Mouse (Mus musculus) megakaryocyte, embryonic 14.5 days (primary cell): ENCODE data around the gene Rhobtb3. TPM values are rescaled to one million over a fixed set of nuclear protein-coding genes. Genes with fewer than 3 reads are reported as not detected.
A peak's percentile ranks its signal among the peaks of the same experiment; 100 is the strongest.
"Not testable (repeated sequence)": the region's sequence is repeated elsewhere in the genome, so short reads cannot be mapped to it uniquely, and the experiment has no call there.

Experiments used
- H3K27me3 ChIP-seq: replicated peaks from 2 replicates; pipeline ENCODE3; 2012; ENCODE audit warnings: inconsistent platforms
- H3K36me3 ChIP-seq: replicated peaks from 2 replicates; pipeline ENCODE3; 2012; ENCODE audit warnings: low read length, inconsistent platforms, mixed read lengths
- H3K4me1 ChIP-seq: 2 replicates; pipeline ENCODE4 v1.6.1; 2012; ENCODE audit warnings: inconsistent platforms
- H3K4me3 ChIP-seq: replicated peaks from 2 replicates; pipeline ENCODE3; 2012; ENCODE audit warnings: moderate library complexity, mild to moderate bottlenecking, inconsistent platforms
- H3K9me3 ChIP-seq: 2 replicates; pipeline ENCODE4 v1.6.1; 2012; ENCODE audit warnings: inconsistent platforms
- FLI1 ChIP-seq: IDR thresholded peaks from 2 replicates; pipeline ENCODE4 v1.6.1; 2012; ENCODE audit warnings: low read length, inconsistent platforms, mixed read lengths
- GATA1 ChIP-seq: IDR thresholded peaks from 3 replicates; pipeline ENCODE4 v1.6.1; 2012; ENCODE audit warnings: mixed read lengths, low read length, inconsistent platforms, borderline replicate concordance
- polyA plus RNA-seq: library from polyadenylated mRNA; stranded (reverse); fragments of >175 nt; gene quantifications from 2 replicates; pipeline ENCODE4 v1.2.3, GENCODE M21; 2012; ENCODE audit warnings: low replicate concordance; ENCODE audit not compliant: insufficient read depth

Rhobtb3 gene
- polyA plus RNA-seq, 1 experiment: 0.74 TPM

DNA sequence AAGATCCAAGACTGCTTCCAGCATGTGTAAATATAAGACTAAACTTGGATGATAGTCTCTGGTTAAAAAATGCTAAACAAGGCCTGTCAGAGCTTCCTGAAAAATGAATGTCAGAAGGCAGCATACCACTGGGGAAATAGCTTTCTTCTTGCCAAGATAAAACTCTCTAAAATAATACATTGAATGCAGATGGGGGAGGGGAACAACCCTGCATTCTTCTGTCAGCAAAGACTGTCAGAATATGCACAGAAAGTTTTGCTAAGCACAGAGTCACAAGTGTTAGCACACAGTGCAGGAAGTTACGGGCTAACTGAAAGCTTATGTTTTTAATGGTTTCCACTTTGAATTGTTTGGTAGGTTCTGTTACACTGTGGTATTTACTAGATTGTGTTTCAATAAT lies 6.6 kb upstream of the Rhobtb3 start:
- H3K27me3 ChIP-seq: no peaks in the 10 kb centered on the region
- TF ChIP-seq FLI1: no peak
- TF ChIP-seq GATA1: no peak
- H3K36me3 ChIP-seq: no peaks in the 10 kb centered on the region
- no peak overlapping the region for H3K4me3 ChIP-seq
- H3K9me3 ChIP-seq: no peaks in the 10 kb centered on the region
- H3K4me1 ChIP-seq: peaks cover 29% of the 10 kb centered on the region

DNA sequence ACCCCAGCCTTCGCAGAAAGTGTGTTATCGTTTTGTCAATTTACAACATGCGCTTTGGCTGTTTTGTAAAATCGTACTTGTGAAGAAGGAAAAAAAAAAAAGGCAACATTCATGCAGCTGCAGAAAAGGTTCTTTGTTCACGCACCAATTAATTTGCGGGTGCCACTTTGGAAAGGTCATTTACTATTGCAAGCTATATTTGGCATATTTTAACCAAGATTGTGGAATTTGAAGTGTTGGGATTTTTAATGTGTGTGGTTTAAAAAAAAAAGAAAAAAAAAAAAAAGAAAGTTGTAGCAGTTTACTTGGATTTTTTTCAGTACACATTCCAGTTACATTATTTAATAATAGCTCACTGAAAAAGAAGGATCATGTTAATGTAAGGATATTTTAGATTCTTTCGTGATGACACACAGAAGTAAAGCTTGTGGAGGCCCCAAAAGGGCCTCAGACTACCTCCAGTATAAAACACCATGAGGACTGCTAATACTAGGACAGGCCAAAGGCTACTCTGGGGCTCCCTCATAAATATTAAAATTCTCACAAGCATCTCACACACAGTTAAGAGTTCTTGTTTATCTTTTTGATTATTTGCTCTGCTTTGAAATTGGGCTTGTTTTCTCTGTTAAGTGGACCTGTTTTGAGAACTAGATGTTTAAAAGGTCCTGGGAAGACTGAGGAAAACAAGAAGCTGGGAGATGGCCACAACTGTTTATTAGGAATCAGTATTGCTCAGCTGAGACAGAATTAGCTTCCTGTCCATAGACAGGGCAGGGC lies 507 bp upstream of the Rhobtb3 start:
- no peaks in the 10 kb centered on the region for H3K9me3 ChIP-seq
- H3K36me3 ChIP-seq: peaks cover 3% of the 10 kb centered on the region
- peaks cover 35% of the 10 kb centered on the region for H3K4me1 ChIP-seq
- H3K4me3 ChIP-seq: peak overlapping the region; percentile 100
- H3K27me3 ChIP-seq: peaks cover 4% of the 10 kb centered on the region
- TF ChIP-seq FLI1 (no peak), GATA1 (no peak)

DNA sequence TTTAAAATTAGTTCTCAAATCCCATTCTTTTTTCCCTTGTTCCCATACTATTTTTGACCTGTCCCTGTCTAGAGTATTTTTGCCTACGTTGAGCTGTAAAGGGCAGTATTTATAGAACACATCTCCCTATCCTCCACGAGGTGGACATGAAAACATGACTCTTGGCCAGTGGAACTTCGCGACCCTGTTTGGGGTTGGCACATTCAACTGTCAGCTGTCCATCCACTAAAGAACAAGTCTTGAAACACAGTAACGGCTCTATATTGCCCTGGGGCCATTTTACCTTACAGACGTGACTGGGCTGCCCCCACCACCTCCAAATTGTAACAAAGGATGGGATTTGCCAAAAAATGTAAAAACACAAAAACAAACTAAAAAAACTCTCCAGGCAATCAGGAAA lies 994 bp downstream of the Rhobtb3 start:
- Histone ChIP-seq H3K27me3 (peaks cover 4% of the 10 kb centered on the region), H3K4me3 (peak overlapping the region; percentile 100), H3K9me3 (no peaks in the 10 kb centered on the region), H3K36me3 (peaks cover 17% of the 10 kb centered on the region), H3K4me1 (peaks cover 35% of the 10 kb centered on the region)
- no peak for TF ChIP-seq GATA1
- no peak for TF ChIP-seq FLI1

DNA sequence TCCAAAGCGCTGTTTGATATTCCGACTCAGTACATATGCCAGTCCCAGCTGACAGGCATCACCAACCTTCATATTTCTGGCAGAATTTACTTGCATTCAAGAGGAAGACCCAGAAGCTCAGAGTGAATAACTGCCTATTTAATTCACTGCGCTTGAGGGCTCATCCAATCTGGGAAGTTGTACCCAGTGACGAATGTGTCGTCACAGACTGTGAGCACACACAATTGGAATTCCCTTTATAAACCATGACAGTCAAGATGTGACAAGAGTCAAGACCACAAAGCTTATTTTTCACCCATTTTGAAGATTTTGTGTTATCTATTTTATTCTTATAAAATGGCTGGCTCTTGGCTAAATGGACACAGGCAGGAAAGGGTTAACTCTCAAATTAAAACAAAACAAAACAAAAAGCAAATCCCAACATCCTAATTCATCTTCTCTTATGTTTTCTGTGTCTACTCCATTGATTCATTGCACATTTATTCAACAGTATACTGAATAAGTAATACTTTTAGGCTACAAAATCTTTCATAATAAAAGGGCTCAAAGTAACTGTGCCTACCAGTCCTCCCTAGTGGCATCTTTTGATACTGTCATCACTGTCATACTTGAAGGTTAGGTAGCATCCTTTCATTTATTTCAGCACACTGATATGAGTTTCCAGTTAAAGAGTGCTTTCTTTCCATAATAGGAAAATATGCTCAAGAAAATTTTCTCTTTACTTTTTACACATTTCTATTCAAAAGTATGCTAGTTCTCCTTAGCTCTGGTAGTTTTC lies 2.0 kb downstream of the Rhobtb3 start:
- no peak overlapping the region for H3K4me3 ChIP-seq
- peaks cover 33% of the 10 kb centered on the region for H3K4me1 ChIP-seq
- TF ChIP-seq FLI1 (no peak), GATA1 (no peak)
- peaks cover 20% of the 10 kb centered on the region for H3K36me3 ChIP-seq
- H3K9me3 ChIP-seq: no peaks in the 10 kb centered on the region
- H3K27me3 ChIP-seq: peaks cover 4% of the 10 kb centered on the region

DNA sequence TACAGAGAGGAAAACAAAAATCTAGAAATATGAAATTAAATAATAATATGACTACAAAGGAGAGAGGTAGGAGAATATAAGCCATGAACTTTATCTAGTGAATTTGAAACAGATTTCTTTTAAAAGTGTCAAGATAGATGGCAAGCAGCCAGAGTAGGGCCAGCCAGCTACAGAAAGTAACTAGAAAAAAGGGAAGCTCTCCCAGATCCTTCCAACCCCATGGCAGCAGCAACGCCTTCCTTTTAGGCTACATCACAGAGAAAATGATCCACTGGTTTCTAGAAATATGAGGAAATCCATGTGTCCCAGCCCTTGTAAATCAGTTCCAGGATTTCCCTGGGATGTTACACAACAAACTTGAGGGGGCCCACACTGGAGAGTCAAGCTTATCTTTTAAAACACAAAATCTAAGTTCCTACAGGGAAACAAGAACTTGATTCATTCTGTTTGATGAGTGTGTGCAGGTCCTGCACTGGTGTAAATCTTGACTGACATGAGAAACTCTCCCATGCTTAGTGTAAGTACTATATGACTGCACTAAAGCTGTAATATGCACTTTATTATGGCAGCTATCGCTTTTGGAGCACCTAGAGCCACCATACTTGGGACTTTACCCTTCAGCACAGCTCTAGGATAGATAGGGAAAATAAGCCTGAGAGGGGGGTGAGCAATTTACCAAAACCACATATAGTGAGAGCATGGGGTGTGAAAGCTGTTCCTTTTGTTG lies 2.8 kb downstream of the Rhobtb3 start:
- TF ChIP-seq GATA1: no peak
- no peak for TF ChIP-seq FLI1
- Histone ChIP-seq H3K4me1 (peaks cover 28% of the 10 kb centered on the region), H3K4me3 (no peak overlapping the region), H3K9me3 (no peaks in the 10 kb centered on the region), H3K36me3 (peaks cover 20% of the 10 kb centered on the region), H3K27me3 (peaks cover 4% of the 10 kb centered on the region)

DNA sequence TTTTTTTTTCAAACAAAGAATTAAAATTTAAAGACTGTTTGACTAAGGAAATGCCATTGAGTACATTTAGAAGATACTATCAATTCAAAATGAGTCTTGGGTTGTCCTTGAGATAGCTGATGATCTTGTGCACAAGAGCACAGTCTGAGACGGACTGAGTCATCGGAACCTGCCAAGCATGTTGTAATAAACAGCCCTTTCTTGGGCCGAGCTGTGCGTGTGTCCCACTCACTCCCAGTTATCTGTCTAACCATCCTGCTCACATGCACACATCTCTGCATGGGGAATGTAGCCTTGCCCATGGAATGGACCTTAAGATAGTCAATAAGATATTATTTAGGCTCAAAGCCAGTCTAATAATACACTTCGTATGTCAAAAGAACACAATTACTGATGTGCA lies 4.9 kb downstream of the Rhobtb3 start:
- H3K27me3 ChIP-seq: peaks cover 4% of the 10 kb centered on the region
- no peak overlapping the region for H3K4me3 ChIP-seq
- H3K9me3 ChIP-seq: no peaks in the 10 kb centered on the region
- no peak for TF ChIP-seq FLI1
- TF ChIP-seq GATA1: no peak
- peaks cover 20% of the 10 kb centered on the region for H3K36me3 ChIP-seq
- peaks cover 19% of the 10 kb centered on the region for H3K4me1 ChIP-seq

DNA sequence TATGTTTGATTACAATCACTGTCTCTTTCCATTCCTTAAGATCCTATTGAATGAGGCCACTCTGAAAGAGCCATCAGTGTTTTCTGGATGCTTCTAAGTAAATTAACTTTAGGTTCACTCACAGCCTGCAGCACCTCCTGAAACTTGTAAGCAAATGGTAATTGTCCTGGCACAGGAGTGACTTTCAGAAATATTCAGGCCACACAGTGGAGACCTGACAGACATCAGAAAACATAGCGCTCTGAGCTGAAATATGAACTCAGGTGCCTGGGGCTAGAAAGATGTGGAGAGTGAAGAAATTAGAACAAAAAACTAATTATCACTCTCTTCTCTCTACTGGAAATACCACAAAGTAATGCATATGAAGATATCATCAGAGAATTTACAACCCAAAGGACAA lies 10.4 kb downstream of the Rhobtb3 start:
- Histone ChIP-seq H3K9me3 (no peaks in the 10 kb centered on the region), H3K27me3 (no peaks in the 10 kb centered on the region), H3K36me3 (peaks cover 9% of the 10 kb centered on the region), H3K4me3 (no peak overlapping the region), H3K4me1 (peaks cover 8% of the 10 kb centered on the region)
- TF ChIP-seq GATA1 (no peak), FLI1 (no peak)

DNA sequence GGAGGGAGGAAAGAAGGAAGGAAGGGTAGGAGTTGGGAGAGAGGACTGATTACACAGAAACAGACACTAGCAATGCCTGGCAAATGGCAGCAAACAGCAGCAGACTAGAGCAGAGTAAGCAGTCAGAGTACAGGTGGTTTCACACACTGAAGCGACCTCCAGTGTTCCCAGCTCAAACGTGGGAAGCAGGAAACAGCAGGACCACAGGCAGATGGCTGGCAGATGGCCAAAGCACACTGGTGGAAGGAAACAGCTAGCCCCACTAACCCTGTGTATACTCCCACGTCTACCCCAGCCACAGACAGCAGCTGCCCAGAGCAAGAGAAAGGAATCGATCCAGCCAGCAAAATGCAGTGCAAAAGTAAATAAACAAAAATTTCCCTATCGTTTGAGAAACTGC lies 12.7 kb downstream of the Rhobtb3 start:
- no peaks in the 10 kb centered on the region for H3K9me3 ChIP-seq
- H3K4me3 ChIP-seq: peak overlapping the region; percentile 40
- peaks cover 6% of the 10 kb centered on the region for H3K4me1 ChIP-seq
- no peak for TF ChIP-seq FLI1
- no peak for TF ChIP-seq GATA1
- H3K36me3 ChIP-seq: no peaks in the 10 kb centered on the region
- no peaks in the 10 kb centered on the region for H3K27me3 ChIP-seq

DNA sequence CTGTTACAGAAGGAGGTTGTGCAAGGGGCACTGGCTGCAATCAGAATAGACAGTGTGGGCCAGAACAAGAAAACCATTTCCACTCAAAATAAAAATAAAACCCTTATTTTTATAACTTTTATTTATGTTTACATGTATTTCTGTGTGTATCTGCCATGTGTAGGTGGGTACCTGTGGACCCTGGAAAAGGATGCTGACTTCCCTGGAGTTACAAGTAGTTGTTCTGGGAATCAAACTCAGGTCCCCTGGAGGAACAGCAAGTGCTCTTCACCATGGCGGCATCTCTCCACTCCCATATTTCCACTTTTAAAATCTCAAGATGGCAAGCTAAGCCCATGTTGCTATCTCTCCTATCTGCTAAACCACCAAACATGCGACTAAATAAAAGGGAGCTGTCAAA lies 13.1 kb downstream of the Rhobtb3 start:
- H3K27me3 ChIP-seq: no peaks in the 10 kb centered on the region
- H3K4me3 ChIP-seq: no peak overlapping the region
- no peaks in the 10 kb centered on the region for H3K36me3 ChIP-seq
- no peak for TF ChIP-seq FLI1
- TF ChIP-seq GATA1: no peak
- H3K4me1 ChIP-seq: peaks cover 6% of the 10 kb centered on the region
- H3K9me3 ChIP-seq: no peaks in the 10 kb centered on the region

DNA sequence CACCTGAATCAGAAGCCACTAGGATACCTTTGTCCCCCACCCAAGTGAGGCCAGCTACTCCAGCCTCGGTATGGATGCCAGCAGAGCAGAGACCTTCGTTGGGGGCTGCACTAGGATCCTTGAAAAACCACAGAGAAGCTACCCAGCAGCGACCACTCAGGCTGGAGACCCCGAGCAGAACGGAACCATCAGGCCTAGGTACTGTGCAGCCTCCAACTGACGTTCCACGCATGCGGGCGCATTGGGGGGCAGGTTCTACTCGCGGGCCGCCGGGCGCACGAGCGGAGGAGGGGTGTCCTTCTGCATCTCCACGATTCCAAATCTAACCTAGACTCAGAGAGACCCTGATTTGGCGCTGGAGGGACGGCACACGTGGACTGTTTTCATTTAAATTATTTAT lies 13.7 kb downstream of the Rhobtb3 start:
- Histone ChIP-seq H3K27me3 (no peaks in the 10 kb centered on the region), H3K9me3 (no peaks in the 10 kb centered on the region), H3K4me3 (no peak overlapping the region)

DNA sequence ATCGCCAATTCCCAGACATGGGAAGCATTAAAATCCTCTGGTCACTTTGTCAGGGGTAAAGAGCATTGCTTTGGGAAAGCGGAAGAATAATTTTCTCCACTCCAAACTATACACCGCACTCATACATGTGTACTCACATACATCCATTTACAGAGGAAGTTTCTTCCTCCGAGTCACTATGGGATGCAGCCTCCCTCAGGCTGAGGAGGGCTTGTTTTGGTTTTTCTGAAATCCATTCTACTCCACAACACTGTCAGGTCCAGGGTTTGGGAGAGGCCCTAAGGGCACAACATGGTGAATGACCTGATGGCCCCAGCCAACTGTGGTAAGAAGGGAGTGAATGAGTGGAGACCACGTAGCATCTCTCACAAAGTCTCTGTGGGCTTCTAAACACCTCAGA lies 14.7 kb downstream of the Rhobtb3 start:
- not testable (repeated sequence) for H3K9me3 ChIP-seq, H3K4me3 ChIP-seq, H3K4me1 ChIP-seq, H3K27me3 ChIP-seq, H3K36me3 ChIP-seq

More for the DNA sequence above, 13.7 kb downstream of the Rhobtb3 start:
- peaks cover 6% of the 10 kb centered on the region for H3K4me1 ChIP-seq
- TF ChIP-seq GATA1 (no peak), FLI1 (no peak)
- no peaks in the 10 kb centered on the region for H3K36me3 ChIP-seq
